Mouse (Mus musculus) intestine, embryonic 14.5 days (tissue): ENCODE measurements around the gene Pkig. TPM values are rescaled to one million over a fixed set of nuclear protein-coding genes. Genes with fewer than 3 reads are reported as not detected.
A peak's percentile ranks its signal among the peaks of the same experiment; 100 is the strongest.

ENCODE experiments used
- ATAC-seq: fragments of 200-750 bp; cut with Nextera tagmentation; replicated peaks from 2 replicates; pipeline ENCODE4 v1.8.0; 2017; ENCODE audit warnings: low read depth, moderate number of reproducible peaks, moderate TSS enrichment, moderate library complexity; ENCODE audit not compliant: low FRiP score, low TSS enrichment
- DNase-seq: peaks from one replicate; pipeline ENCODE4 v3.0.0-alpha.2; 2018; ENCODE audit warnings: low spot score
- H3K27ac ChIP-seq: fragments of 300-500 bp; sonication (generic); 2 replicates; pipeline ENCODE4 v1.5.1; 2014; ENCODE audit warnings: low read depth, mild to moderate bottlenecking, control low read depth
- H3K27me3 ChIP-seq: fragments of 300-500 bp; sonication (generic); replicated peaks from 2 replicates; pipeline ENCODE4 v1.6.1; 2014; ENCODE audit warnings: low read length, control low read depth; ENCODE audit not compliant: control insufficient read depth, insufficient read depth
- H3K36me3 ChIP-seq: fragments of 300-500 bp; sonication (generic); 2 replicates; pipeline ENCODE4 v1.6.1; 2014; ENCODE audit warnings: low read length, control low read depth; ENCODE audit not compliant: control insufficient read depth, insufficient read depth
- H3K4me1 ChIP-seq: fragments of 300-500 bp; sonication (generic); replicated peaks from 2 replicates; pipeline ENCODE4 v1.6.1; 2014; ENCODE audit warnings: low read length, control low read depth, mixed read lengths; ENCODE audit not compliant: control insufficient read depth, insufficient read depth
- H3K4me2 ChIP-seq: fragments of 300-500 bp; sonication (generic); 2 replicates; pipeline ENCODE4 v1.6.1; 2014; ENCODE audit warnings: low read length
- H3K4me3 ChIP-seq: fragments of 300-500 bp; sonication (generic); 2 replicates; pipeline ENCODE4 v1.5.1; 2014; ENCODE audit warnings: low read depth, low read length, control low read depth, mixed read lengths
- H3K9ac ChIP-seq: fragments of 300-500 bp; sonication (generic); 2 replicates; pipeline ENCODE4 v1.6.1; 2014; ENCODE audit warnings: mild to moderate bottlenecking, low read length
- H3K9me3 ChIP-seq: fragments of 300-500 bp; sonication (generic); 2 replicates; pipeline ENCODE4 v1.6.1; 2016; ENCODE audit warnings: low read length, control low read depth; ENCODE audit not compliant: control insufficient read depth
- WGBS: fragments of 180-500 bp; shearing (Covaris S2); extraction: QIAGEN DNeasy Blood & Tissue Kit; methylation state at CpG from one replicate; pipeline ENCODE4 v1.1.7; 2014; 5-methylcytosine and 5-hydroxymethylcytosine counted together
- polyA plus RNA-seq: library from polyadenylated mRNA; unstranded; fragments of >200 nt; fragmentation: Nextera tagmentation; extraction: Ambion mirVana; gene quantifications from 2 replicates; pipeline ENCODE4 v1.2.1, GENCODE M21; 2014

Gene Pkig
- polyA plus RNA-seq, 1 experiment from 2014 or later = 130 TPM

- H3K4me3 ChIP-seq = no peak overlapping the region
- H3K9me3 ChIP-seq = no peaks in the 10 kb centered on the region
- H3K27ac ChIP-seq = no peak overlapping the region
- H3K27me3 ChIP-seq = no peaks in the 10 kb centered on the region
- WGBS = 85% methylated on average over 3 of the region's 3 CpGs
- H3K4me2 ChIP-seq = no peak overlapping the region
- peaks cover 32% of the 10 kb centered on the region for H3K36me3 ChIP-seq
- no peak overlapping the region for H3K9ac ChIP-seq
- no peak for ATAC-seq
- no peak for DNase-seq
- peaks cover 44% of the 10 kb centered on the region for H3K4me1 ChIP-seq
These were observed 17.7 kb upstream of the Pkig start for GRCm38 (mm10) chr2:163640493-163640892.

GRCm38 (mm10) chr2:163641681-163642080, 16.5 kb upstream of the Pkig start:
- WGBS = 46% methylated on average over 3 of the region's 3 CpGs
- peaks cover 44% of the 10 kb centered on the region for H3K4me1 ChIP-seq
- H3K27ac ChIP-seq = peak overlapping the region; percentile 57; the same call in 1 of the 2 replicates
- H3K27me3 ChIP-seq = no peaks in the 10 kb centered on the region
- H3K4me2 ChIP-seq = peak overlapping the region; percentile 70
- H3K4me3 ChIP-seq = no peak overlapping the region
- DNase-seq (no peak), ATAC-seq (no peak)
- no peak overlapping the region for H3K9ac ChIP-seq
- peaks cover 21% of the 10 kb centered on the region for H3K36me3 ChIP-seq
- H3K9me3 ChIP-seq = no peaks in the 10 kb centered on the region

DNA sequence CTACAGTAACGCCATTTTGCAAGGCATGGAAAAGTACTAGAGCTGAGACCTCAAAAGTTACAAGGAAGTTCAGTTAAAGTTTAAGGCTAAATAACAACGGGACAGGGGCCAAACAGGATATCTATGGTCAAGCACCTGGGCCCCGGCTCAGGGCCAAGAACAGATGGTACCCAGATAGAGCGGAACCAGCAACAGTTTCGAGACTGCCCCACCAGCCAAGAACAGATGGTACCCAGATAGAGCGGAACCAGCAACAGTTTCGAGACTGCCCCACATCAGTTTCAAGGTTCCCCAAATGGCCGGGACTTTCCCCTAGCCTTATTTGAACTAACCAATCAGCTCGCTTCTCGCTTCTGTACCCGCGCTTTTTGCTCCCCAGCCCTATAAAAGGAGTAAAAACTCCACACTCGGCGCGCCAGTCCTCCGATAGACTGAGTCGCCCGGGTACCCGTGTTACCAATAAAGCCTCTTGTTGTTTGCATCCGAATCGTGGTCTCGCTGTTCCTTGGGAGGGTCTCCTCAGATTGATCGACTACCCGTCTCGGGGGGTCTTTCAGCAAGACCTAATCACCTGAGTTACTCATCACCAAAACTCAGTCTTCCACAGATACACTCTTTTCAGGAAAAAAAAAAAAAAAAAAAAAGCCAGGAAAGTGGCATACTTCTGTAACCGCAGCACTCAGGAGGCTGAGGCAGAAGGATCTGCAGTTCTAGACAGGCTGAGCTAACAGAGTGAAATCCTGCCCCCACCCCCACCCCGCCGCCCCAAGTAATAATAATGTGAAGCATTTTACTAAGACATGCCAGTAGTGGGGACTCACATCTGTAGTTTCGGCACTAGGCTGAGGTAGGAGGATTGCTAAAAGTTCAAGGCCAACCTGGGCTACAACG, 15.3 kb upstream of the Pkig start:
- WGBS = 90% methylated on average over 30 of the region's 30 CpGs
- Histone ChIP-seq H3K36me3 (peaks cover 19% of the 10 kb centered on the region; the same call in 1 of the 2 replicates), H3K9ac (no peak overlapping the region), H3K27ac (peak overlapping the region; percentile 99), H3K4me2 (peak overlapping the region; percentile 70), H3K4me3 (peak overlapping the region; percentile 81), H3K27me3 (no peaks in the 10 kb centered on the region), H3K4me1 (peaks cover 41% of the 10 kb centered on the region), H3K9me3 (no peaks in the 10 kb centered on the region)
- no peak for DNase-seq
- ATAC-seq = no peak

DNA sequence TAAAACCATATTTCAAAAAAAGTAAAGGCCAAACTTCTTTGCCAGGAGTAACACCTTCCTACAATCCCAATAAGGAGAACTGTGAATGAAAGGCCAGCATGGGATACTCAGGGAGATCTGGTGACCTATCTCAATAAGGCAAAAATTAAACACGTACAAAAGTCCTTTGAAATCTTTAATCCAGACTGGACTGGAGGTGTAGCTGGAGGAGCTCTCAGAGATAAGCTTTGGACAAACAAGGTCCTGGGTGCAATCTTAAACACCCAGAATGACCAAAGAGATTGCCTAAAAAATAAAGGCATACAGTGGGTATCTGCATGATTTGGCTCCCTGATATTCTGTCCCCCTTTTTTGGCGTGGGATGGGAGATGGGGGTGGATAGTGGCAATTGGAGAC, 14.6 kb upstream of the Pkig start:
- Histone ChIP-seq H3K36me3 (peaks cover 16% of the 10 kb centered on the region; the same call in 1 of the 2 replicates), H3K4me2 (peak overlapping the region; percentile 70), H3K4me1 (peaks cover 35% of the 10 kb centered on the region), H3K4me3 (peak overlapping the region; percentile 81), H3K9me3 (no peaks in the 10 kb centered on the region), H3K27me3 (no peaks in the 10 kb centered on the region), H3K9ac (peak overlapping the region; percentile 78), H3K27ac (peak overlapping the region; percentile 99)
- ATAC-seq (no peak), DNase-seq (no peak)
- 77% methylated on average over 2 of the region's 2 CpGs for WGBS

- WGBS = 7% methylated on average over 4 of the region's 4 CpGs
- no peaks in the 10 kb centered on the region for H3K27me3 ChIP-seq
- H3K9ac ChIP-seq = peak overlapping the region; percentile 78
- peaks cover 13% of the 10 kb centered on the region; the same call in 1 of the 2 replicates for H3K36me3 ChIP-seq
- peaks cover 31% of the 10 kb centered on the region for H3K4me1 ChIP-seq
- DNase-seq = no peak
- H3K4me2 ChIP-seq = peak overlapping the region; percentile 70
- peak overlapping the region; percentile 81 for H3K4me3 ChIP-seq
- H3K27ac ChIP-seq = peak overlapping the region; percentile 99
- no peak for ATAC-seq
- H3K9me3 ChIP-seq = no peaks in the 10 kb centered on the region
These were observed 14.1 kb upstream of the Pkig start for GRCm38 (mm10) chr2:163644047-163644446.

GRCm38 (mm10) chr2:163644575-163645385, 13.4 kb upstream of the Pkig start, which contains the start of gene Serinc3:
Gene Serinc3, minus strand, starts transcription at chr2:163645131.
- DNase-seq (peak; percentile 100), ATAC-seq (peak; percentile 95)
- Histone ChIP-seq H3K9ac (peak within 1 kb of the TSS; percentile 78), H3K4me3 (peak within 1 kb of the TSS; percentile 81), H3K4me2 (peak within 1 kb of the TSS; percentile 70), H3K27ac (peak within 1 kb of the TSS; percentile 99), H3K9me3 (no peaks in the 10 kb centered on the region), H3K27me3 (no peaks in the 10 kb centered on the region), H3K4me1 (peaks cover 27% of the 10 kb centered on the region), H3K36me3 (peaks cover 10% of the 10 kb centered on the region; the same call in 1 of the 2 replicates)
- WGBS = under 1% methylated on average over 74 of the region's 74 CpGs

- Histone ChIP-seq H3K27me3 (no peaks in the 10 kb centered on the region), H3K4me2 (peak overlapping the region; percentile 70), H3K4me1 (peaks cover 25% of the 10 kb centered on the region), H3K4me3 (no peak overlapping the region), H3K9me3 (peaks cover 7% of the 10 kb centered on the region; the same call in 1 of the 2 replicates), H3K9ac (no peak overlapping the region), H3K27ac (no peak overlapping the region), H3K36me3 (no peaks in the 10 kb centered on the region)
- 78% methylated on average over 11 of the region's 11 CpGs for WGBS
- ATAC-seq = no peak
- DNase-seq = no peak
These were observed 12.3 kb upstream of the Pkig start for GRCm38 (mm10) chr2:163645700-163646460.
